Mouse (Mus musculus) embryonic fibroblast, embryonic 13.5 days (primary cell): ENCODE results near the gene Hist1h2ae. TPM values are rescaled to one million over a fixed set of nuclear protein-coding genes. Genes with fewer than 3 reads are reported as not detected.
"Not testable (repeated sequence)": the region's sequence is repeated elsewhere in the genome, so short reads cannot be mapped to it uniquely, and the experiment has no call there.

Experiments used
- H3K27ac ChIP-seq: 2 replicates; pipeline ENCODE4 v1.5.1; 2012; ENCODE audit warnings: low read length, control low read depth, inconsistent platforms; ENCODE audit not compliant: insufficient read depth
- H3K4me1 ChIP-seq: 2 replicates; pipeline ENCODE4 v1.6.1; 2011; ENCODE audit warnings: low read length; ENCODE audit not compliant: control insufficient read depth, insufficient read depth
- H3K4me3 ChIP-seq: 2 replicates; pipeline ENCODE4 v1.5.1; 2011; ENCODE audit warnings: mild to moderate bottlenecking, control low read depth, low read length; ENCODE audit not compliant: insufficient read depth
- CTCF ChIP-seq: IDR thresholded peaks from 2 replicates; pipeline ENCODE4 v1.5.1; 2011; ENCODE audit warnings: mild to moderate bottlenecking, control low read depth, low read length, moderate library complexity, borderline replicate concordance; ENCODE audit not compliant: insufficient read depth
- POLR2A ChIP-seq: IDR thresholded peaks from 2 replicates; pipeline ENCODE4 v1.6.1; 2011; ENCODE audit warnings: low read depth, mild to moderate bottlenecking, control low read depth, low read length, moderate library complexity
- polyA plus RNA-seq: library from polyadenylated mRNA; stranded (reverse); fragments of >200 nt; gene quantifications from 2 replicates; pipeline ENCODE4 v1.2.4, GENCODE M21; 2011; ENCODE audit warnings: low read depth; ENCODE audit not compliant: missing spikeins, insufficient read length

Gene Hist1h2ae
- polyA plus RNA-seq, 1 experiment, result 6.0 TPM

DNA sequence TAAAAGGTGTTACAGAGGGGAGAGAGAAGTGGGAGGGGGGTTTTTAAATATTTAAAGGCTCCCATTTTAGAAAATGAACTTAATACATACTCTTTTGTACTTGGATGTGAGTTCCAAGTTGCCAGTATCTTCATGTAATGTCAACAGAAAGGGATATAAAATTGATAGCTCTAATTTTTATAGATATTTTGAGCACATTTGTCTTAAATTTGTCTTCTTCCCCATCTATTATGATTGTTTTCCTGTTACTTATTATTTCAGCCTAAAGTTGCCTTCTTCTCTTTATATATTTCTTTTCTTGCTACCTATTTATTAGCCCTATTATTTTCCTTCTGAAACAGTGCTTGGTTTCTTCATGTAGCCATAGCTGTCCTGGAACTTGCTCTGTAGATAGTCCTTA is 18.1 kb downstream of the Hist1h2ae start, which contains the start of gene Hist1h1d:
Gene Hist1h1d, plus strand, starts transcription at position 301 of the 400 bp plus-strand sequence.
- no peak within 1 kb of the TSS for H3K4me3 ChIP-seq
- H3K4me1 ChIP-seq, result peaks cover 3% of the 10 kb centered on the region; the same call in 1 of the 2 replicates
- TF ChIP-seq POLR2A (no peak), CTCF (no peak)
- peak within 1 kb of the TSS; percentile 45; the same call in 1 of the 2 replicates for H3K27ac ChIP-seq

DNA sequence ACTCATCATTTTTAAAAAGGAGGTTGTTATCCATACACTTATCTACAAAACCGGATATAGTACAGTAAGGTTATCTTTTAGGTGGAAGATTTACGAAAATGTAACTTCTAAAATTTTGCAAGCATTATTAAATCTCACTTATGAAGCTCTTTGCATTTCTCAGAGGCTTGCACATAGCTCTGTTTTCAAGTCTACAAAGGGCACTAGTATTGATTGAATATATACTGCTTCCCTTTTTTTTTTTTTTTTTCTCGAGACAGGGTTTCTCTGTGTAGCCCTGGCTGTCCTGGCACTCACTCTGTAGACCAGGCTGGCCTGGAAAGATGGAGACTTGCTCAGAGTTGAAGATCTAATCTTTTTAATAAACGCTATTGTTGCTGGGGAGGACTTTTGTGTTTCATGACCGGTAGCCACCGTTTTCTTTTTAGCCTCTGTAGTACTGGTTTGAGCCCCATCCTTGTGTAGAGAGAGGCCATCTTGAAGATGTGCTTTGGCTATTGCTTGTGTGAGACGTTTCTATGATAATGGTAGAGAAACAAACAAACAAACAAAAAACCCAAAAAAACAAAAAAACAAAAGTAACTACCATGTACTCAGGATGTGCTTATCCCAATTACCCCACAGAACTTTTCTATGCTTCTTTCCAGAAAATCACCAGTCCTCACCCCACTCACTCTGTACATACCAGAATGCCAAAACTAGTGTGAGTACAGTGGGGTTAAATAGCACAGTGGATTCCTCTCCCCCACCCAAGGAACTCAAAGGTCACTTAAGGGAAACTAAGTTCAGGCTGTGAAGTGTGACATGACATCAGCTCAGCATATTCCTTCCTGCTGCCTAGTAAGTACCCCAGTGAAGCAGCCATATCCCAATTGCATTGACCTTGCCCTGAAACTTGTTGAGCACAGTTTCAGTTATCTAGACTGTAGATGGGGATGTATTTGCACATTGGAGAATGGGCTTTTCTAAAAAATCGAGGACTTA is 18.8 kb downstream of the Hist1h2ae start:
- peaks cover 3% of the 10 kb centered on the region; the same call in 1 of the 2 replicates for H3K4me1 ChIP-seq
- no peak overlapping the region for H3K4me3 ChIP-seq
- no peak for TF ChIP-seq CTCF
- no peak for TF ChIP-seq POLR2A
- H3K27ac ChIP-seq, result peak overlapping the region; percentile 45

DNA sequence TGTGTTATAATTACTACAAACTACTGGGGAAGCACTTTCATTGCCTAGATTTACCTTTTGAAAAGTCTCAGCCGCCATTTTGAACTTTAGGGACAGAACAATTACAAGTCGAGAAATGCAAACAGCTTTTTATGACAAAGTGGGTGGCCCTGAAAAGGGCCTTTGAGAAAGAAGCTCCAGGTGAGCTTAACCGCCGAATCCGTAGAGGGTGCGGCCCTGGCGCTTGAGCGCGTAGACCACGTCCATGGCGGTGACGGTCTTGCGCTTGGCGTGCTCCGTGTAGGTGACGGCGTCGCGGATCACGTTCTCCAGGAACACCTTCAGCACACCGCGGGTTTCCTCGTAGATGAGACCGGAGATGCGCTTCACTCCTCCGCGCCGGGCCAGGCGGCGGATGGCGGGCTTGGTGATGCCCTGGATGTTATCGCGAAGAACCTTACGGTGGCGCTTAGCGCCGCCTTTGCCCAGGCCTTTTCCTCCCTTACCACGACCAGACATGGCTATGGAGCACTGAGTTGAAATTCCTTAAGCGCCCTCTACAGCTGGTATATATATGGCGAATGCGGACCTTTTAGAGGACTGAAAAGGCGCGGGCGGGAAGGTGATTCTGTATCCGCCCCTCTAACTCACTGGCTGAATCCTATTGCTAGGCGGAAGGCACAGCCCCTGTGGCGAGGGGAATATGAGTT is 19.7 kb downstream of the Hist1h2ae start, which contains the start of gene Hist1h4f:
Gene Hist1h4f, minus strand, starts transcription at position 503 of the 689 bp plus-strand sequence.
- Histone ChIP-seq H3K27ac (peak within 1 kb of the TSS; percentile 89), H3K4me3 (peak within 1 kb of the TSS; percentile 44)
- TF ChIP-seq POLR2A, result peak; percentile 98
- not testable (repeated sequence) for H3K4me1 ChIP-seq

DNA sequence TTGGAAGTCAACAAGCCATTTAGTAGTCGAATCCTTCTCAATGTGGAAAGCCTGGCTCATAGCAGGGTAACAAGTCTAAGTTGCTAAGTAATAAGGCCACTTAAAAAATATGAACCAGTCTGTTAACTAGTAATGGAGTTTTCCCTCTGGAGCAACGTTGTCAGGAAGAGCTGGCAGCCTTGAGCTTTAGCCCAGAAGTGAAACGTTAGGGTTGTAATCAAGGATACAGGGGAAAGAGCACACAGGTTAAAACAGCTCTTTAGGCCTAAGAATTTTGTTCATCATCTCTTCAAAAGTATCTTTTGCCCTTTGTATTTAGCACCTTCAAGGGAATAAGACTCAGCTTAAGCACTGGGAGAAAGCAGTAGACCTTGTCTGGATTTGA is 20.3 kb downstream of the Hist1h2ae start:
- H3K27ac ChIP-seq, result peak overlapping the region; percentile 89
- TF ChIP-seq POLR2A, result peak; percentile 86
- TF ChIP-seq CTCF, result no peak
- H3K4me1 ChIP-seq, result no peaks in the 10 kb centered on the region; the same call in 1 of the 2 replicates
- peak overlapping the region; percentile 44 for H3K4me3 ChIP-seq

DNA sequence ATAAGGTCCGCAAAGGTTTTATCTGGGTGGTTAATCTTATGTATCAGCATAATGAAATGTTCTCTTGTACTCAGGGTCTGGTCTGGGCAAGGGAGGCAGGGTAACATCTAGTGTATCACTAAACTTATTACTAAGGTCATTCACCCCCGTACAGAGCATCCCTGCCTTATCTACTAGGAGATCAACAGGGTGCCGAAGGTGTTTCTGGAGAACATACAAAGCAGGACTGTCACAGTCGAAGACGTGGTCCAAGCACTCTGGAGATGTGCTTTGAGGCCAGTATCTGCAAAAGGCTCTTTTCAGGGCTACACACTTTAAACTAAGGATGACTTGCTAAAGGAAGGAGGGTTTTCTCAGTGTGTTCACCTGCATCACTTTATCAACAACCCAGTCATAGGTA is 24.3 kb downstream of the Hist1h2ae start:
- H3K27ac ChIP-seq, result no peak overlapping the region
- TF ChIP-seq CTCF (no peak), POLR2A (no peak)
- no peak overlapping the region for H3K4me3 ChIP-seq
- no peaks in the 10 kb centered on the region for H3K4me1 ChIP-seq

DNA sequence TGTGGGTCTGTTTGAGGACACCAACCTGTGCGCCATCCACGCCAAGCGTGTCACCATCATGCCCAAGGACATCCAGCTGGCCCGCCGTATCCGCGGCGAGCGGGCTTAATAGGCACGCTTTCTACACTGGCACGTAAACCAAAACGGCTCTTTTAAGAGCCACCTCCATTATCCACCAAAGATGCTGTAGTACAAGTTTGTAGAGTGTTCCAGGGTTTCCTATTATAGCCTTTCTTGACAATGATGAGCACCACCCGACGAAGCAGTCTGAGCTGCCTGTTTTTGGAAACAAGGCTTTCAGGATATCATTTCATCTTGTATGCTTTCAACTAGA is 26.3 kb downstream of the Hist1h2ae start:
- not testable (repeated sequence) for H3K4me1 ChIP-seq
- peak overlapping the region; percentile 47 for H3K4me3 ChIP-seq
- H3K27ac ChIP-seq, result peak overlapping the region; percentile 73

DNA sequence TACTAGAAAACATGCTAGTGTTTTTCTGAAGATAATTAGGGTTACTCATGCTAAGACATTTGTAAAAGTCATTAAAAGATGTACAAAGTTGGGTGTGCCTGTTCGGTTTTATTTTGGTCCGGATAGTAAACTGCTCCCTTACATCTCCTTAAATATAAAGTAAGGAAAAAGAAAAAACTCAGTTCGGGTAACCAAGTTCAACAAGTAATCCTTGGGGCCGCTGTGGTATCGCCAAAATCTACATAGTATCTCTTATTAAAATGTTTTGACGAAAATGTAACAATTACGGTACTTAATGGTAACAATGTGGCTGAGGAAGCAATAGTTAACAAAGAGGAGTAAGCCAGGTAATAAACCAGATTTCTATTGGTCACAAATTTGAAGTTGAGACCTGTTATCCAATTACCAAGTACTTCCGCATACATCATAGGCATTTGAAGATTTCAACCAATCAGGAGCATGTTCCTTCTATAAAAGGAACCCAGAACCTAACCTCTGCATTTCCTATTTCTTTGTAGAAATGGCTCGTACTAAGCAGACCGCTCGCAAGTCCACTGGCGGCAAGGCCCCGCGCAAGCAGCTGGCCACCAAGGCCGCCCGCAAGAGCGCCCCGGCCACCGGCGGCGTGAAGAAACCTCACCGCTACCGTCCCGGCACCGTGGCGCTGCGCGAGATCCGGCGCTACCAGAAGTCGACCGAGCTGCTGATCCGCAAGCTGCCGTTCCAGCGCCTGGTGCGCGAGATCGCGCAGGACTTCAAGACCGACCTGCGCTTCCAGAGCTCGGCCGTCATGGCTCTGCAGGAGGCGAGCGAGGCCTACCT is 26.8 kb downstream of the Hist1h2ae start, which contains the start of gene Hist1h3f:
Gene Hist1h3f, plus strand, starts transcription at position 88 of the 822 bp plus-strand sequence.
- peak within 1 kb of the TSS; percentile 54 for H3K4me3 ChIP-seq
- peak within 1 kb of the TSS; percentile 79 for H3K27ac ChIP-seq
- TF ChIP-seq CTCF (no peak), POLR2A (peak; percentile 96)
- H3K4me1 ChIP-seq, result no peaks in the 10 kb centered on the region

DNA sequence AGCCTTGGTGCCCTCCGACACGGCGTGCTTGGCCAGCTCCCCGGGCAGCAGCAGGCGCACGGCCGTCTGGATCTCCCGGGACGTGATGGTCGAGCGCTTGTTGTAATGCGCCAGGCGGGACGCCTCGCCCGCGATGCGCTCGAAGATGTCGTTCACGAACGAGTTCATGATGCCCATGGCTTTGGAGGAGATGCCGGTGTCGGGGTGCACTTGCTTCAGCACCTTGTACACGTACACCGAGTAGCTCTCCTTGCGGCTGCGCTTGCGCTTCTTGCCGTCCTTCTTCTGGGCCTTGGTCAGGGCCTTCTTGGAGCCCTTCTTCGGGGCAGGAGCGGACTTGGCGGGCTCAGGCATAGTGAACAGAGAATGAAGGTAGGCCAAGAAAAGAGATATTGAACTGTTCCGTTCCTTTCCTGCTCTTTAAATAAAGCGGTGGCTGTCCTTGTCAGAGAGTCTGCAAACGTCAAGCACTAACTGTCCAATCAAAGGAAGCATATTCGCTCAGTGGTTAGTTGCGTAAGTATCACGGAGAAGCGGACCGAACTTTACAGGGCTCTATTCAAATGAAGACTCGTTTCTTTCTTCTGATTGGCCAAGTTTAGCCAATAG is 27.9 kb downstream of the Hist1h2ae start, which contains the start of gene Hist1h2bh:
Gene Hist1h2bh, minus strand, starts transcription at position 394 of the 609 bp plus-strand sequence.
- peak within 1 kb of the TSS; percentile 54 for H3K4me3 ChIP-seq
- not testable (repeated sequence) for H3K4me1 ChIP-seq
- peak within 1 kb of the TSS; percentile 79 for H3K27ac ChIP-seq
- peak; percentile 95 for TF ChIP-seq POLR2A
